Mouse (Mus musculus) embryonic facial prominence, embryonic 10.5 days (tissue): ENCODE results near the gene Cd2ap. TPM values are rescaled to one million over a fixed set of nuclear protein-coding genes. Genes with fewer than 3 reads are reported as not detected.
A peak's percentile ranks its signal among the peaks of the same experiment; 100 is the strongest.

ENCODE experiments used
- DNase-seq: peaks from one replicate; pipeline ENCODE4 v3.0.0-alpha.2; 2017; ENCODE audit warnings: low spot score
- H3K27ac ChIP-seq: fragments of 300-500 bp; sonication (generic); replicated peaks from 2 replicates; pipeline ENCODE4 v1.5.1; 2016; ENCODE audit warnings: mild to moderate bottlenecking
- H3K27me3 ChIP-seq: fragments of 300-500 bp; sonication (generic); replicated peaks from 2 replicates; pipeline ENCODE4 v1.6.1; 2016; ENCODE audit warnings: low read depth, mild to moderate bottlenecking; ENCODE audit not compliant: poor library complexity, severe bottlenecking
- H3K36me3 ChIP-seq: fragments of 300-500 bp; sonication (generic); replicated peaks from 2 replicates; pipeline ENCODE4 v1.6.1; 2016; ENCODE audit warnings: mild to moderate bottlenecking, moderate library complexity
- H3K4me1 ChIP-seq: fragments of 300-500 bp; sonication (generic); 2 replicates; pipeline ENCODE4 v1.6.1; 2016
- H3K4me3 ChIP-seq: fragments of 300-500 bp; sonication (generic); 2 replicates; pipeline ENCODE4 v1.5.1; 2016; ENCODE audit warnings: mild to moderate bottlenecking, moderate library complexity
- H3K9me3 ChIP-seq: fragments of 300-500 bp; sonication (generic); 2 replicates; pipeline ENCODE4 v1.6.1; 2016; ENCODE audit warnings: mild to moderate bottlenecking
- WGBS: fragments of 180-500 bp; shearing (Covaris S2); methylation state at CpG from one replicate; pipeline ENCODE4 v1.1.7; 2016; 5-methylcytosine and 5-hydroxymethylcytosine counted together
- polyA plus RNA-seq: library from polyadenylated mRNA; unstranded; fragments of >200 nt; fragmentation: Nextera tagmentation; extraction: Ambion mirVana; gene quantifications from 2 replicates; pipeline ENCODE4 v1.2.1, GENCODE M21; 2016

Gene Cd2ap
- polyA plus RNA-seq, 1 experiment from 2014 or later: 14.9 TPM

GRCm38 (mm10) chr17:42847108-42847507 lies 29.4 kb downstream of the Cd2ap start:
- Histone ChIP-seq H3K4me1 (no peaks in the 10 kb centered on the region), H3K36me3 (peaks cover 28% of the 10 kb centered on the region), H3K27me3 (no peaks in the 10 kb centered on the region), H3K27ac (no peak overlapping the region), H3K9me3 (no peaks in the 10 kb centered on the region), H3K4me3 (no peak overlapping the region)
- WGBS: 89% methylated on average over 2 of the region's 2 CpGs
- no peak for DNase-seq

DNA sequence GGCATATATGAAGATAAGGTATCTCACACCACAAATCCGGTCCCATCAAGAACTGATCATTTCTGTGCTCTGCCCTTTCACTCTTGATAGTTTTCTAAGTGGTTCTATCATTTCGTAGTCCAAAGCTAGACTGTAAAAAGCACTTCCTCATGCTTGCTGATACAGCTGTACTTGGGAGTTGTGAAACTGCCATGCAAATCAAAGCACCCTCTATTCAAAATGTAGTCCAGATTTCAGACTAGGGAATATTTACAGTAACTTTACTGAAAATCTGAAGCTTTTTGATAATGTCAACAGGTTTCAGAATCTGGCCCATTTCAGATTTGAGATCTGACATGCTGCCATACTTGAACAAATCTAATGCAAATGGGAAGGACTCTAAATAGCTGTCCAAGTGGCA lies 39.3 kb downstream of the Cd2ap start:
- 94% methylated on average over 2 of the region's 2 CpGs for WGBS

GRCm38 (mm10) chr17:42822787-42823186 lies 53.7 kb downstream of the Cd2ap start:
- no peaks in the 10 kb centered on the region for H3K9me3 ChIP-seq
- peaks cover 69% of the 10 kb centered on the region for H3K36me3 ChIP-seq
- DNase-seq: no peak
- no peak overlapping the region for H3K27ac ChIP-seq
- H3K4me3 ChIP-seq: no peak overlapping the region
- 92% methylated on average over 8 of the region's 8 CpGs for WGBS
- no peaks in the 10 kb centered on the region for H3K27me3 ChIP-seq
- no peaks in the 10 kb centered on the region for H3K4me1 ChIP-seq

More for the DNA sequence above, 39.3 kb downstream of the Cd2ap start:
- no peak for DNase-seq
- Histone ChIP-seq H3K27ac (no peak overlapping the region), H3K36me3 (peaks cover 12% of the 10 kb centered on the region), H3K4me1 (no peaks in the 10 kb centered on the region), H3K27me3 (no peaks in the 10 kb centered on the region), H3K9me3 (no peaks in the 10 kb centered on the region), H3K4me3 (no peak overlapping the region)

DNA sequence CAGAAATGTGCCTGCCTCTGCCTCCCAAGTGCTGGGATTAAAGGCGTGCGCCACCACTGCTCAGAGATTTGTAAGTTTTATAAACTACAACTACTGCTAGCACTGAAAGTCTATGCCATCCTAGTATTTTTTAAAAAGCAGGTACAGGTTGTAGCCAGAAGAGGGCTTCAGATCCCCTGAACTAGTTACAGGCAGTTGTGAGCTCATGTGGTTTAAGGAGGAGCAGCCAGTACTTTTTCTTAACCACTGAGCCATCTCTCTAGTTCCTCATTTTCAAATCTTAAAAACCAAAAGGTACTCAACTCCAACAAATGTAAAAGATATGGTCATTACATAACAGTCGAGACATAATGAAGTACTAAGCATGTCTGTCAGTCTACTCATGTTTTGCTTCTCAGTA lies 61.1 kb downstream of the Cd2ap start:
- Histone ChIP-seq H3K4me1 (no peaks in the 10 kb centered on the region), H3K4me3 (no peak overlapping the region), H3K27me3 (no peaks in the 10 kb centered on the region), H3K9me3 (no peaks in the 10 kb centered on the region), H3K36me3 (peaks cover 54% of the 10 kb centered on the region), H3K27ac (no peak overlapping the region)
- 89% methylated on average over 3 of the region's 3 CpGs for WGBS
- DNase-seq: no peak

- 89% methylated on average over 2 of the region's 2 CpGs for WGBS
- Histone ChIP-seq H3K4me3 (no peak overlapping the region), H3K36me3 (peaks cover 31% of the 10 kb centered on the region), H3K4me1 (no peaks in the 10 kb centered on the region), H3K27ac (no peak overlapping the region), H3K9me3 (no peaks in the 10 kb centered on the region), H3K27me3 (no peaks in the 10 kb centered on the region)
- no peak for DNase-seq
Observed at GRCm38 (mm10) chr17:42792412-42792975, 84.0 kb downstream of the Cd2ap start.

- Histone ChIP-seq H3K27ac (no peak overlapping the region), H3K4me3 (no peak overlapping the region), H3K4me1 (no peaks in the 10 kb centered on the region), H3K9me3 (no peaks in the 10 kb centered on the region), H3K27me3 (no peaks in the 10 kb centered on the region), H3K36me3 (peaks cover 17% of the 10 kb centered on the region)
- WGBS: 94% methylated on average over 1 of the region's 1 CpGs
- DNase-seq: no peak
Observed at GRCm38 (mm10) chr17:42790787-42791186, 85.7 kb downstream of the Cd2ap start.

GRCm38 (mm10) chr17:42789723-42790122 lies 86.7 kb downstream of the Cd2ap start:
- no peaks in the 10 kb centered on the region for H3K4me1 ChIP-seq
- WGBS: 83% methylated on average over 2 of the region's 2 CpGs
- no peak overlapping the region for H3K27ac ChIP-seq
- H3K4me3 ChIP-seq: no peak overlapping the region
- H3K9me3 ChIP-seq: no peaks in the 10 kb centered on the region
- H3K36me3 ChIP-seq: peaks cover 17% of the 10 kb centered on the region
- DNase-seq: no peak
- no peaks in the 10 kb centered on the region for H3K27me3 ChIP-seq

- WGBS: 91% methylated on average over 5 of the region's 5 CpGs
- no peaks in the 10 kb centered on the region for H3K4me1 ChIP-seq
- H3K27me3 ChIP-seq: no peaks in the 10 kb centered on the region
- no peak overlapping the region for H3K4me3 ChIP-seq
- H3K27ac ChIP-seq: no peak overlapping the region
- peaks cover 10% of the 10 kb centered on the region for H3K36me3 ChIP-seq
- H3K9me3 ChIP-seq: no peaks in the 10 kb centered on the region
- DNase-seq: no peak
Observed at GRCm38 (mm10) chr17:42788686-42789453, 87.6 kb downstream of the Cd2ap start.

GRCm38 (mm10) chr17:42782156-42782757 lies 94.2 kb downstream of the Cd2ap start:
- Histone ChIP-seq H3K9me3 (no peaks in the 10 kb centered on the region), H3K27me3 (no peaks in the 10 kb centered on the region), H3K4me3 (no peak overlapping the region), H3K4me1 (no peaks in the 10 kb centered on the region), H3K36me3 (no peaks in the 10 kb centered on the region), H3K27ac (no peak overlapping the region)
- 57% methylated on average over 7 of the region's 7 CpGs for WGBS
- DNase-seq: peak; percentile 73

- no peak for DNase-seq
- H3K4me3 ChIP-seq: no peak overlapping the region
- H3K36me3 ChIP-seq: no peaks in the 10 kb centered on the region
- 62% methylated on average over 2 of the region's 2 CpGs for WGBS
- H3K9me3 ChIP-seq: no peaks in the 10 kb centered on the region
- no peaks in the 10 kb centered on the region for H3K4me1 ChIP-seq
- H3K27ac ChIP-seq: no peak overlapping the region
- no peaks in the 10 kb centered on the region for H3K27me3 ChIP-seq
Observed at GRCm38 (mm10) chr17:42753791-42754190, 122.7 kb downstream of the Cd2ap start.

DNA sequence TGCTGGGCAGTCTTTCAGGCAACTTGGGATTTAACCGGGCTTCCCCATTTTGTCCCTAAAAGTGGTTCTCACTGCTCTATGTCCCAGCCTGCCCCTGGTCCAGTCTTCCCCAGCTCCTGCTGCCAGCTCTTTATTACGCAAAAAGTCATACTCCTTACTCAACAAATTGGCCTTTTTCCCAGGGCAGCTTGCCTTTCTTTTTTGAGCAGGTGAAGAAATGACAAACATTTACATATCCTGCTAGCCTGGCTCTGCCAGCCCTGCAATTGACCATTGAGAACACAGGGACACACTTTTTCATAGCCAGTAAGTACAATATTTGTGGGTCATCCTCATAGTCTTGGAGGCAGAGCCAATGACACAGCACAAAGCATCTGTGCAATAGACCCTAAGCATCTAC lies 124.3 kb downstream of the Cd2ap start:
- H3K4me3 ChIP-seq: no peak overlapping the region
- H3K27me3 ChIP-seq: no peaks in the 10 kb centered on the region
- DNase-seq: no peak
- no peaks in the 10 kb centered on the region for H3K36me3 ChIP-seq
- H3K27ac ChIP-seq: no peak overlapping the region
- 86% methylated on average over 2 of the region's 2 CpGs for WGBS
- H3K4me1 ChIP-seq: no peaks in the 10 kb centered on the region
- no peaks in the 10 kb centered on the region for H3K9me3 ChIP-seq

- H3K36me3 ChIP-seq: no peaks in the 10 kb centered on the region
- H3K4me3 ChIP-seq: no peak overlapping the region
- WGBS: 85% methylated on average over 6 of the region's 6 CpGs
- H3K27ac ChIP-seq: no peak overlapping the region
- no peaks in the 10 kb centered on the region for H3K9me3 ChIP-seq
- H3K4me1 ChIP-seq: peaks cover 6% of the 10 kb centered on the region; the same call in 1 of the 2 replicates
- no peaks in the 10 kb centered on the region for H3K27me3 ChIP-seq
- no peak for DNase-seq
Observed at GRCm38 (mm10) chr17:42745657-42746420, 130.6 kb downstream of the Cd2ap start.
